Mouse (Mus musculus): Measurements from ENCODE around the gene Rrp1.

DNA sequence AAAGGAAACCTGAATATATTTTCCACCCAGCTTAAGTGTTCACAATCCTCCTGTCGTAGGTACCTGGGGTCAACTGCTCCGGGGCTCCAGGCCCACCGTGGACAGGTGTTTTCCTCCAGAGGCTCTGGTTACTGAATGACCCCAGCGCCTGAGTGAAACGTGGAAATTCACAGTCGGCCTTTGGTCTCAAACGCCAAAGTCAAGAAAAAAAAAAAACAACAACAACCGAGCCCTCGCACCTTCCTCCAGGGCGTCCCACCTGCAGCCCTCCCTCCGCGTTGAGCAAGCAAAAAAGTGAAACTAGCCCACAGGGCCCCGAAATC, 61.3 kb downstream of the Rrp1 start:
- TF ChIP-seq ZC3H11A (IDR thresholded peaks at IDR 0.05; ENCODE audit: borderline replicate concordance, low read depth, low read length) = no peak
- TF ChIP-seq MAFK (IDR thresholded peaks at IDR 0.05; ENCODE audit: insufficient read depth, low read depth, low read length) = no peak

Measured in ES-E14 (cell line).